Mouse (Mus musculus): ENCODE data around the gene Rhoj. TPM values are rescaled to one million over a fixed set of nuclear protein-coding genes. Genes with fewer than 3 reads are reported as not detected.

Gene Rhoj
- polyA plus RNA-seq, 1 experiment from 2014 or later = 24.8 TPM

GRCm38 (mm10) chr12:75292939-75293338 is 15.2 kb upstream of the Rhoj start:
- 89% methylated on average over 6 of the region's 6 CpGs for WGBS
- Histone ChIP-seq H3K4me1 (ENCODE audit: control insufficient read depth, insufficient read depth, low read length) (no peaks in the 10 kb centered on the region), H3K36me3 (ENCODE audit: control insufficient read depth, insufficient read depth, low read length) (no peaks in the 10 kb centered on the region), H3K27me3 (ENCODE audit: control insufficient read depth, insufficient read depth, low read length) (no peaks in the 10 kb centered on the region), H3K27ac (ENCODE audit: low read depth, low read length) (no peak overlapping the region), H3K9me3 (ENCODE audit: control insufficient read depth, low read length) (no peaks in the 10 kb centered on the region), H3K4me3 (ENCODE audit: low read depth, low read length) (no peak overlapping the region), H3K4me2 (no peak overlapping the region), H3K9ac (ENCODE audit: low read length) (no peak overlapping the region)
- DNase-seq (ENCODE audit: low spot score, missing footprints) (no peak), ATAC-seq (ENCODE audit: low FRiP score) (no peak)

GRCm38 (mm10) chr12:75299865-75300264 is 8.3 kb upstream of the Rhoj start:
- no peak overlapping the region for H3K4me3 ChIP-seq (ENCODE audit: low read depth, low read length)
- ATAC-seq (ENCODE audit: low FRiP score) (no peak), DNase-seq (ENCODE audit: low spot score, missing footprints) (no peak)
- H3K9ac ChIP-seq (ENCODE audit: low read length) = no peak overlapping the region
- H3K36me3 ChIP-seq (ENCODE audit: control insufficient read depth, insufficient read depth, low read length) = no peaks in the 10 kb centered on the region
- no peak overlapping the region for H3K4me2 ChIP-seq
- no peak overlapping the region for H3K27ac ChIP-seq (ENCODE audit: low read depth, low read length)
- no peaks in the 10 kb centered on the region for H3K4me1 ChIP-seq (ENCODE audit: control insufficient read depth, insufficient read depth, low read length)
- 81% methylated on average over 1 of the region's 1 CpGs for WGBS
- H3K9me3 ChIP-seq (ENCODE audit: control insufficient read depth, low read length) = no peaks in the 10 kb centered on the region
- no peaks in the 10 kb centered on the region for H3K27me3 ChIP-seq (ENCODE audit: control insufficient read depth, insufficient read depth, low read length)

DNA sequence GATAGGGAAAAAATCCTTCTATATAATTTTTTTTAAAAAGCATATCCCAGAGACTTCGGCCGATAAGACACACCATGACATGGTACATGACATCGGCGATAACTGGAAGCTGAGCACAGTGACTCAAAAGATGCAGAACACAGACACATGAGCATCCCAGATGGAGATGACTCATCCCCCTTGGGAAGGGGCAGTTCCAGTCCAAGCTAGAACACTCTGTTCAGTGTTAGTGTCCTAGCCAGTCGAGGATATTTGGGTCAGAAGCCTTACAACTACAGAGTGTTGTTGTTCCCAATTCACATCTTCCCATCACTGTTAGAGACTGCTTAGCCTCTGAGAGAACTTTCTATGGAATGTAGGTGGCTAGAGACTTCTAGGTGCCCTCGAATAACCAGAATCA is 4.0 kb upstream of the Rhoj start:
- H3K4me2 ChIP-seq = no peak overlapping the region
- H3K36me3 ChIP-seq (ENCODE audit: control insufficient read depth, insufficient read depth, low read length) = no peaks in the 10 kb centered on the region
- H3K9ac ChIP-seq (ENCODE audit: low read length) = no peak overlapping the region
- 93% methylated on average over 6 of the region's 6 CpGs for WGBS
- H3K9me3 ChIP-seq (ENCODE audit: control insufficient read depth, low read length) = no peaks in the 10 kb centered on the region
- no peak overlapping the region for H3K4me3 ChIP-seq (ENCODE audit: low read depth, low read length)
- peaks cover 6% of the 10 kb centered on the region; the same call in 1 of the 2 replicates for H3K4me1 ChIP-seq (ENCODE audit: control insufficient read depth, insufficient read depth, low read length)
- no peaks in the 10 kb centered on the region for H3K27me3 ChIP-seq (ENCODE audit: control insufficient read depth, insufficient read depth, low read length)
- DNase-seq (ENCODE audit: low spot score, missing footprints) (no peak), ATAC-seq (ENCODE audit: low FRiP score) (no peak)
- H3K27ac ChIP-seq (ENCODE audit: low read depth, low read length) = no peak overlapping the region

GRCm38 (mm10) chr12:75309756-75310155 is 1.6 kb downstream of the Rhoj start:
- DNase-seq (ENCODE audit: low spot score, missing footprints) = peak; percentile 86
- Histone ChIP-seq H3K4me2 (no peak overlapping the region), H3K27ac (ENCODE audit: low read depth, low read length) (no peak overlapping the region), H3K4me1 (ENCODE audit: control insufficient read depth, insufficient read depth, low read length) (peaks cover 6% of the 10 kb centered on the region; the same call in 1 of the 2 replicates), H3K4me3 (ENCODE audit: low read depth, low read length) (no peak overlapping the region), H3K9ac (ENCODE audit: low read length) (no peak overlapping the region), H3K9me3 (ENCODE audit: control insufficient read depth, low read length) (no peaks in the 10 kb centered on the region), H3K27me3 (ENCODE audit: control insufficient read depth, insufficient read depth, low read length) (no peaks in the 10 kb centered on the region), H3K36me3 (ENCODE audit: control insufficient read depth, insufficient read depth, low read length) (no peaks in the 10 kb centered on the region)
- ATAC-seq (ENCODE audit: low FRiP score) = no peak
- WGBS = 58% methylated on average over 6 of the region's 6 CpGs

- H3K4me2 ChIP-seq = no peak overlapping the region
Measured at GRCm38 (mm10) chr12:75310766-75311165, 2.6 kb downstream of the Rhoj start.

GRCm38 (mm10) chr12:75311879-75312278 is 3.8 kb downstream of the Rhoj start:
- no peak overlapping the region for H3K27ac ChIP-seq (ENCODE audit: low read depth, low read length)
- no peaks in the 10 kb centered on the region for H3K9me3 ChIP-seq (ENCODE audit: control insufficient read depth, low read length)
- peaks cover 6% of the 10 kb centered on the region; the same call in 1 of the 2 replicates for H3K4me1 ChIP-seq (ENCODE audit: control insufficient read depth, insufficient read depth, low read length)
- H3K9ac ChIP-seq (ENCODE audit: low read length) = no peak overlapping the region
- H3K4me3 ChIP-seq (ENCODE audit: low read depth, low read length) = no peak overlapping the region
- H3K36me3 ChIP-seq (ENCODE audit: control insufficient read depth, insufficient read depth, low read length) = no peaks in the 10 kb centered on the region
- H3K4me2 ChIP-seq = no peak overlapping the region
- WGBS = 91% methylated on average over 8 of the region's 8 CpGs
- DNase-seq (ENCODE audit: low spot score, missing footprints) (no peak), ATAC-seq (ENCODE audit: low FRiP score) (no peak)
- H3K27me3 ChIP-seq (ENCODE audit: control insufficient read depth, insufficient read depth, low read length) = no peaks in the 10 kb centered on the region

More at GRCm38 (mm10) chr12:75310766-75311165, 2.6 kb downstream of the Rhoj start:
- DNase-seq (ENCODE audit: low spot score, missing footprints) = no peak
- Histone ChIP-seq H3K36me3 (ENCODE audit: control insufficient read depth, insufficient read depth, low read length) (no peaks in the 10 kb centered on the region), H3K9me3 (ENCODE audit: control insufficient read depth, low read length) (no peaks in the 10 kb centered on the region), H3K27ac (ENCODE audit: low read depth, low read length) (no peak overlapping the region), H3K9ac (ENCODE audit: low read length) (no peak overlapping the region), H3K4me3 (ENCODE audit: low read depth, low read length) (no peak overlapping the region), H3K27me3 (ENCODE audit: control insufficient read depth, insufficient read depth, low read length) (no peaks in the 10 kb centered on the region), H3K4me1 (ENCODE audit: control insufficient read depth, insufficient read depth, low read length) (peaks cover 6% of the 10 kb centered on the region; the same call in 1 of the 2 replicates)
- no peak for ATAC-seq (ENCODE audit: low FRiP score)
- WGBS = 85% methylated on average over 12 of the region's 12 CpGs

DNA sequence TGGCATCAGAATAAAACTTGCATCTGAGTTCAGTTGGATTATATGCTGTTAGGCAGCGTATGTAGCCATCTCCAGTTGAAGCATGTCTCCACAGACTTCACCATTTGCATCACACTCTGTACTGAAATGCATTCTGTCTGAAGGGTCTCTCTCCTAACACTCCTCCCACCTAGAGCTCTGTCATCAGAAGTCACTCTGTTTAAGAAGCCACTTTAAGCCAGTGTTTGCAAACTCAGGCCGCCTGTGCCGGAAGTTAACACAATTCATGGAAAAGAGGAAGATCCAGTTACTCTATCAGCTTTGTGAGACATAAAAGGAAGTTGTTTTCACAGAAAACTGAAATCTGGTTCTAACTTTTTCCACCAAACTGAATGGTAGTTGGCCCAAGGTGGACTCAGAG is 5.9 kb downstream of the Rhoj start:
- WGBS = 84% methylated on average over 3 of the region's 3 CpGs
- H3K4me1 ChIP-seq (ENCODE audit: control insufficient read depth, insufficient read depth, low read length) = no peaks in the 10 kb centered on the region
- DNase-seq (ENCODE audit: low spot score, missing footprints) (no peak), ATAC-seq (ENCODE audit: low FRiP score) (no peak)
- no peak overlapping the region for H3K4me3 ChIP-seq (ENCODE audit: low read depth, low read length)
- no peak overlapping the region for H3K27ac ChIP-seq (ENCODE audit: low read depth, low read length)
- H3K4me2 ChIP-seq = no peak overlapping the region
- H3K9ac ChIP-seq (ENCODE audit: low read length) = no peak overlapping the region
- H3K27me3 ChIP-seq (ENCODE audit: control insufficient read depth, insufficient read depth, low read length) = no peaks in the 10 kb centered on the region
- no peaks in the 10 kb centered on the region for H3K36me3 ChIP-seq (ENCODE audit: control insufficient read depth, insufficient read depth, low read length)
- H3K9me3 ChIP-seq (ENCODE audit: control insufficient read depth, low read length) = no peaks in the 10 kb centered on the region

- H3K27me3 ChIP-seq (ENCODE audit: control insufficient read depth, insufficient read depth, low read length) = no peaks in the 10 kb centered on the region
- no peaks in the 10 kb centered on the region for H3K9me3 ChIP-seq (ENCODE audit: control insufficient read depth, low read length)
- no peak overlapping the region for H3K4me2 ChIP-seq
- no peaks in the 10 kb centered on the region for H3K36me3 ChIP-seq (ENCODE audit: control insufficient read depth, insufficient read depth, low read length)
- no peak overlapping the region for H3K9ac ChIP-seq (ENCODE audit: low read length)
- H3K4me1 ChIP-seq (ENCODE audit: control insufficient read depth, insufficient read depth, low read length) = no peaks in the 10 kb centered on the region
- DNase-seq (ENCODE audit: low spot score, missing footprints) = no peak
- ATAC-seq (ENCODE audit: low FRiP score) = no peak
- H3K4me3 ChIP-seq (ENCODE audit: low read depth, low read length) = no peak overlapping the region
- WGBS = 88% methylated on average over 3 of the region's 3 CpGs
- H3K27ac ChIP-seq (ENCODE audit: low read depth, low read length) = no peak overlapping the region
Measured at GRCm38 (mm10) chr12:75315851-75316250, 7.7 kb downstream of the Rhoj start.

DNA sequence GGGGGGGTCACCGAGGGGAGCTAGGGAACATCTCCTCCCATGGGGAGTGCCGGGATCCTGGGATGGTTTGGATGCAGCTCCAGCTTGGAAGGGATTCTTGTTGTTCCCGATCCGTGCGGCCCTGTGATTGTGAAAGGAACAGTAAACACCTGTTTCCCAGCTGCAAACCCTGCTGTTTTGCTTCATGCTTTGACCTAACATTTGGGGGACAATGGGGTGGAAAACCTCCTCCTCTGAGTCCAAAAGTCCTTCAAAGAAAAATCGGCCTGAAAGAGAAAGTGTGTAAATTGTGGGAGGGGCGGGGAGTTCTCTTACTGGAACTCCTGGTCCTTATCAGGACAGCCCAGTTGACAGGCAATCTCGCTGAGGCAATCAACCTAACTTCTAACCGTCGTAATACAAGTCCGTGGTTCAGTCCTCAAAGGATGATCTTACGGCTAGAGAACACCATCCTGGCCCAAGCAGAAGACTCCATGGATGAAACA is 12.4 kb downstream of the Rhoj start:
- no peak for DNase-seq (ENCODE audit: low spot score, missing footprints)
- no peak overlapping the region for H3K9ac ChIP-seq (ENCODE audit: low read length)
- H3K4me3 ChIP-seq (ENCODE audit: low read depth, low read length) = no peak overlapping the region
- H3K4me1 ChIP-seq (ENCODE audit: control insufficient read depth, insufficient read depth, low read length) = no peaks in the 10 kb centered on the region
- H3K27me3 ChIP-seq (ENCODE audit: control insufficient read depth, insufficient read depth, low read length) = no peaks in the 10 kb centered on the region
- H3K36me3 ChIP-seq (ENCODE audit: control insufficient read depth, insufficient read depth, low read length) = no peaks in the 10 kb centered on the region
- no peaks in the 10 kb centered on the region for H3K9me3 ChIP-seq (ENCODE audit: control insufficient read depth, low read length)
- 86% methylated on average over 12 of the region's 12 CpGs for WGBS
- no peak overlapping the region for H3K27ac ChIP-seq (ENCODE audit: low read depth, low read length)
- H3K4me2 ChIP-seq = no peak overlapping the region
- ATAC-seq (ENCODE audit: low FRiP score) = no peak
